Mouse (Mus musculus): ENCODE data around the gene Fam110a.
"Not testable (repeated sequence)": the region's sequence is repeated elsewhere in the genome, so short reads cannot be mapped to it uniquely, and the experiment has no call there.

Fam110a gene

GRCm38 (mm10) chr2:151997190-151997575 is 17.2 kb upstream of the Fam110a start:
- DNase-seq (ENCODE audit: low read depth, low spot score): not testable (repeated sequence)

DNA sequence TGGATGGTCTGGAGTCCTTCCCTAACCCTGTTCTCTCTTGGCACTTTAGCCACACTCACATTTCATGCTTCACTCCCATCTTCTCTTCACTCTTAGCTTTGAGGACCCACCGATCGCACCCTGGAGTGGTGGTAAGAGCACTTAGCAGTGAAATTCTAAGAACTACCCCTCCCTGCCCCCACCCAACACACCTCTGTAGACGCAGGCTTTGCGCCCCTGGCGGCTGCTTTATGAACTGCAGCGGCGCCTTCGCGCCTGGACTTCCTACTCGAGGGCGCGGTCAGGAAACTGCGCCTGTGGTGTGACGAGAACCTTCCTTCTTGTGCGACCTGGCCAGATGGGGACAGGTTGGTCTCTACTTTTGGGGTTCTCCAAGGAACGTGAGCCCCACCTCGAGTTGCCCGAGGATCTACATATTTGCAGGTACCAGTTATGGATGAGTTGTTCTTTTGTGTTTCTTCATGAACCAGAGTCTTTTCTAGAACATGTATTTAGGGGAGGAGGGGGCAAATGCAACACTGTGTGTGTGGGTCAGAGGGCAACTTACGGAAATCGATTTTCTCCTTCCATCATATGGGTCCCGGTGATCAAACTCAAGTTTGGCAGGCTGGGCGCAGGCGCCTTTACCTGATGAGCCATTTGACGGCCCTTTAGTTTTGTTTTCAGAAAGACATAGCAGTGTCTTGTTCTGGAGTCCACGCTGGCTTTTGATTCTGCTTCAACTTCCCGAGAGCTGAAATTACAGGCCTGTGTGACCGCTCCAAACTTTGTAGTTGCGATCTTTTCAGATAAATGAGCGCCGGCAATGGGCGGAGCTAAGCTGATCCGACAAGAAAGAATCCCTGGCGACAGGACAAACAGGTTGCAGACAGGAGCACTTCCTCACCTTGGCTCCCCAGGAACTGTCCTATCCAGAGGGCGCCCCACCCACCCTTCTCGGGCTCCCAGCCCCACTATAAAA is 16.5 kb upstream of the Fam110a start, which contains the start of gene Slc52a3:
TSS of gene Slc52a3 (plus strand) at position 283 of the 961 bp plus-strand sequence.
- DNase-seq (ENCODE audit: low read depth, low spot score): peak; percentile 83

GRCm38 (mm10) chr2:151994350-151995122 is 14.5 kb upstream of the Fam110a start:
- peak; percentile 66 for DNase-seq (ENCODE audit: low read depth, low spot score)

- no peak for DNase-seq (ENCODE audit: low read depth, low spot score)
Measured at GRCm38 (mm10) chr2:151991446-151991845, 11.4 kb upstream of the Fam110a start.

GRCm38 (mm10) chr2:151990985-151991394 is 11.0 kb upstream of the Fam110a start:
- no peak for DNase-seq (ENCODE audit: low read depth, low spot score)

DNA sequence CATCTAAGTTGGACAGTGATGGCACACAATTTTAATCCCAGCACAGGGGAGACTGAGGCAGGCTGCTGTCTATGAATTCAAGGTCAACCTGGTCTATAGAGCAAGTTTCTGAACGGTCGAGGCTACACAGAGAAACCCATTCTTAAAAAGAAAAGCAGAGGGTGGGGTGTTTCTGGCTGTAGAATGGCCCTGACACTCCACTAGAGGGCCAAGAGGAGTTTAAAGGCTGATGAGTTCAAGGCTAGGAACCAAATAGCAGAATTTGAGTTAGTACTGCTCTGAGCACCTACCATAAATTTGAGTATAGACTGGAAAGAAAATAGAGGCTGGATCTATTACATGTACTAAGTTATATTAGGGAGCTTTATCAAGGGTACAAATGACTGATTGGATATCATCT is 9.0 kb upstream of the Fam110a start:
- DNase-seq (ENCODE audit: low read depth, low spot score): no peak

DNA sequence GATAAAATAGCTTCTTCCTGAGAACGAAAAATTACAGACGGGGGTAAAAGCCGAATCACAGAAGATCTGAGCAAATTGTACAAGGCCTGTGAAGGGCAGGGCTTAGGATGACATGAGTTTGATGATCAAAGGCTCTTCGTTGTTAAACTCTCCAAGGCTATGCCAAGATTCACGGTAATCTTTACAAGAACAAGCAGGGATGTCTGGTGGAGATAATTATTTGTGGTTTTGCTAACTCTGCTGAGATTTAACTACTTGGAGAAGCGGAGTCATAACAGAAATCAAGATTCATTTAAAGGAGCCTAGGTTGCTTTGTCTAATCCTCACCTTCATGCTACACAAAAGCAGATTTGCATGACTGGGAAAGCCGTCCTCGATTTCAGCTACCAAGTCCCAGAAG is 6.9 kb upstream of the Fam110a start:
- DNase-seq (ENCODE audit: low read depth, low spot score): no peak

DNA sequence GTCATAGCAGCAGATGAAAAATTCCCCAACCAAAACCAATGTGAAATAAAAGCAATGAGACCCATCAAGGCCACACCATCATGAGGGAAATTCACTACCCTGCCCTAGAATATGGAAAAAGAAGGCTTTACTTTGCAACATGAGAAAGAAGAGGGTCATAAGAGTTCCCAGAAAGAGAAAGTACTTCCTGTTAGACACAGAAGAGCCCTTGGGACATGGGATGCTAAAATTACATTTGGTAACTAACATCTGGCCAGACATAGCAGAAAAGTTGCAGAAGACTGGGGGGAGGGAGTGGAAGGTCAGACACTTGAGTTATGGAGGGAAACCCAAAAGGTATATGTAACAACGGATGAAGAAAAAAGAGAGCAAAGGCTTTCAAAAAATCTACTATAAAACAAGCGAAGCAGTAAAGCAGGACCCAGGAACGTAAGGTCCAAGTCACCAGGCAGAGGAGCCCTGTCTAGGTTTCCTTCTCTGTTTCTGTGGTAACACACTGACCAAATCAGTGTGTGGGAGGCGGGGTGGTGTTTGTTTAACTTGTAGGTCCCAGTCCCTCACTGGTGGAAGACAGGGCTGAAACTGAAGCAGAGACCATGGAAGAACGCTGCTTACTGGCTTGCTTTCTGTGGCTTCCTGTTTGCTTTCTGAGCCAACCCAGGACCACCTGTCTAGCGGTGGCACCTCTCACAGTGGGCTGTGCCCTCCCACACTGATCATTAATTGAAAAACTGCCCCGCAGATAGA is 5.6 kb upstream of the Fam110a start:
- DNase-seq (ENCODE audit: low read depth, low spot score): no peak

GRCm38 (mm10) chr2:151984019-151984418 is 4.0 kb upstream of the Fam110a start:
- DNase-seq (ENCODE audit: low read depth, low spot score): no peak

- DNase-seq (ENCODE audit: low read depth, low spot score): no peak
Measured at GRCm38 (mm10) chr2:151982476-151982875, 2.5 kb upstream of the Fam110a start.

DNA sequence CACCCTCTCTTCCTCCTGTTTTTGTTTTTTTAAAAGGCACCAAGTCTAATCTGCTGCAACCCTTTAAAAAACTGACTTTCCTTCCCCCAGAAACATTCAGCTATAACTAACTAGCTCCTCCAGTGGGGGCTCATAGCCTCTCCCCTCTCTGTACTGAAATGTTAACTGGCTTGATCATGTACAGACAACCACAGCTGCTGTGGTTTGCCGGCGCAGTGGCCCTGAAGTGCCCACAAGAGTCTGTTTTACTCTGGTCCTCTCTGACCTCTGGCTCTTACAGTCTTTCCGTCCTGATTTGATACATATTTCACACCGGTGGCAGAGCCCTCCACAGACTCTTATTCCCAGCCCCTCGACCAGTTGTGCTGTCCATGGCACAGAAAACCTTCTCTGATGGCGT is 1.2 kb upstream of the Fam110a start:
- DNase-seq (ENCODE audit: low read depth, low spot score): no peak

- DNase-seq (ENCODE audit: low read depth, low spot score): no peak
Measured at GRCm38 (mm10) chr2:151980355-151980693, 305 bp upstream of the Fam110a start.

DNA sequence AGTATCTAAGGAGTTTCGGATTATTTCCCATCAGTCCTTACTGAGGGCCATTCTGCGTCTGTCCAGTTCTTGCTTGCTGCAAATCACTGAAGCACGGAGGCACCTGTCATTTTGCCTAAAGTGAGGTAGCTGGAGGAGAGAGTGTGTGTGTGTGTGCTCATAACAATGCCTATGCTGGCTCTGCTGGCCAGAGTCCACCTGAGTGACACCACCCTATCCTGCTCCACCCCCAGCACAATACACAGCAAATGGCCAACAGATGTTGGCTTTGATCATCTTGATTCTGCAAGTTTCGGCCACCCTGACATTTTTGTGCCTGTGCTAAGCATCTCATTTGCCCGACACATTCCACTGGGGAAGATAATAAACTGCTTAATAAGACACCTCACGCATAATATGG is 1.5 kb downstream of the Fam110a start:
- no peak for DNase-seq (ENCODE audit: low read depth, low spot score)

GRCm38 (mm10) chr2:151977689-151978440 is 2.2 kb downstream of the Fam110a start:
- peak; percentile 51 for DNase-seq (ENCODE audit: low read depth, low spot score)

DNA sequence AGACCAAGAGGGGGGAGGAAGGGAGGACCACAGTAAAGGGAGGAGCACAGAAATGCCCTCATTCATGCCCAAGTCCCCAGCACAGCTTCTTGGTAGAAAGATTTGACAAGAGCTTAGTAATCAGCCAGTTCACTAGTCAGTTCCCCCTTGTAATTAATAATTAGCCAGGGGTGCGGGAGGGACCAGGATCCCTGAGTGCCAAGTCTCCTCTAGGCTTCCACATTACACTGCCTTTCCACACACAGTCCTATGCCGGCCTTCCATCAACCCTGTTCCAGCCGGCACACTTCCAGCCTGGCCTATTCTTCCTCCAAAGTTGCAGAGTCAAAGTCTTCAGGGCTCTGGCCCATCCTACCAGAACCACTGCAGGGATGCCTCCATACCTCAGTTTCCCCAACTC is 4.0 kb downstream of the Fam110a start:
- no peak for DNase-seq (ENCODE audit: low read depth, low spot score)

DNA sequence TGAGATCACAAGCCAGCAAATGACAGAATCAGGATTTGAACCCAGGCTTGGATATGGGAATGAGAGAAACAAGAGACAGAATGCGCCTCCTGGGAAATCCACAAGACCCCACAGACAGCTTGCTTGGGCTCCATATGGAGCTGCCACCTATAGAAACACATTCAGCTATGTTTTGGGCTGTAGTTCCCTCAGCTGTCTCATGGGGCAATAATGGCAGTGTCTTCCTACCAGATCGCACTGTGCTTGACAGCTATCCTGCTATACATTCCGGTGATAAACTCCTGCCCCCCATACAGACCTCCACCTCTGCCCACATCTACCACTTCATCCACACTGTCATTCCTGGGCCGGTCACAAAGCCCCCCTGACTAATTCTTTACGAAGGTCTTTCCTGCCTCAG is 4.7 kb downstream of the Fam110a start:
- DNase-seq (ENCODE audit: low read depth, low spot score): no peak

GRCm38 (mm10) chr2:151973595-151974562 is 6.1 kb downstream of the Fam110a start:
- no peak for DNase-seq (ENCODE audit: low read depth, low spot score)

GRCm38 (mm10) chr2:151972880-151973594 is 7.0 kb downstream of the Fam110a start:
- DNase-seq (ENCODE audit: low read depth, low spot score): no peak

DNA sequence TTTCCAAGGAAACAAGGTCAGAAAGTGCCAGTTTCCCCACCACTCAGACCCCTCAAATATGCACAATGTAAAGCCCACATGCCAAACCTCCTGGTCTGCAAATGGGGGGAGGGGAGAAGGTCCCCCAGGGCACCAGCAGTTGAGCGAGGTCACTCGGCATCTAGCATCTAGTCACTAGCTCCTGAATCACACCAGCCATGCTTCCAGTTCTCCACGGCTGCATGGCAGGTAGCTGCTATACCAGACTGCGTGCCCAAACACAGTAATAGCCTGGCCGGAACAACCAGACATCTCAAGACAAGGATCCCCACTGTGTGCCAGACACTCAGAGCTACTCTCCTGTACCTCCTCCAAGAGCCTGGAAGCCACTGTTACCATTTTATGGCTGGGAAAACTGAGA is 8.3 kb downstream of the Fam110a start:
- no peak for DNase-seq (ENCODE audit: low read depth, low spot score)
